Mouse (Mus musculus): ENCODE results near the gene Faxc.

- no peak for TF ChIP-seq CTCF (IDR thresholded peaks at IDR 0.05; ENCODE audit: insufficient read depth, low read length)
- TF ChIP-seq POLR2A (IDR thresholded peaks at IDR 0.05; ENCODE audit: borderline replicate concordance, extremely low read depth, low read depth, low read length): no peak
Observed at GRCm38 (mm10) chr4:21974126-21974525, 43.0 kb downstream of the Faxc start.

All from lung, adult 2 months (tissue).